Mouse (Mus musculus) C2C12 (cell line): ENCODE data around the gene Borcs5.

Experiments
- CEBPB ChIP-seq: IDR thresholded peaks from one replicate; pipeline ENCODE4 v1.6.1; 2011; ENCODE audit warnings: low read depth, mild to moderate bottlenecking, control low read depth, moderate library complexity
- CTCF ChIP-seq: IDR thresholded peaks from one replicate; pipeline ENCODE4 v1.5.1; 2011; ENCODE audit not compliant: control insufficient read depth, insufficient read depth, insufficient read length
- FOSL1 ChIP-seq: IDR thresholded peaks from one replicate; pipeline ENCODE4 v1.8.0; 2011; ENCODE audit warnings: mild to moderate bottlenecking, low read length; ENCODE audit not compliant: poor library complexity, insufficient read depth, severe bottlenecking
- MAX ChIP-seq: IDR thresholded peaks from one replicate; pipeline ENCODE4 v1.6.1; 2011; ENCODE audit warnings: mild to moderate bottlenecking, control low read depth
- MYOD1 ChIP-seq: IDR thresholded peaks from one replicate; pipeline ENCODE4 v1.6.1; 2011; ENCODE audit warnings: low read depth; ENCODE audit not compliant: control insufficient read depth, insufficient read length
- MYOG ChIP-seq: IDR thresholded peaks from one replicate; pipeline ENCODE4 v1.6.1; 2011; ENCODE audit not compliant: control insufficient read depth, insufficient read length; ENCODE audit errors: extremely low read depth
- USF1 ChIP-seq: IDR thresholded peaks from one replicate; pipeline ENCODE4 v1.6.1; 2011; ENCODE audit warnings: low read depth, mild to moderate bottlenecking, control low read depth, moderate library complexity

DNA sequence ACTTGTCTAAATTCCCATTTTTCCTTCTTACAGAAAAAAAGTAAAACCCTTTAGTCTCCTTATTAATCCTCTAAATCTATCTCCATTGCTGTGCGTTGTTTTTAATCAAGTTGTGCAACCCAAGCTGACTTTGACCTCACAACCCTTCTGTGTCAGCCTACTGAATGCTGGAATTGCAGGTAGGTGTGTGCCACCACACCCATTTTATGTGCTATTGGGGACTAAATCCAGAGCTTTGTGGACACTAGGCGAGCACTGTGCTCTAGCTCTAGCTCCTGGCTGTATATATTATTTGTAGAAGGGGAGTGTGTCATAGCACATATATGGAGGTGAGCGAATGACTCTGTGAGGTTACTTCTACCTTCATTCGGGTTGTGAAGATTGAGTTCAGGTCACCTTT lies 111.8 kb downstream of the Borcs5 start:
- no peak for TF ChIP-seq CTCF
- TF ChIP-seq CEBPB: no peak
- TF ChIP-seq MYOG: no peak
- no peak for TF ChIP-seq MYOD1
- TF ChIP-seq USF1: no peak
- TF ChIP-seq FOSL1: no peak
- TF ChIP-seq MAX: no peak
